Mouse (Mus musculus): ENCODE data around the gene Slc25a19. TPM values are rescaled to one million over a fixed set of nuclear protein-coding genes. Genes with fewer than 3 reads are reported as not detected.

The Slc25a19 gene
- polyA plus RNA-seq (2015; fragmentation: Nextera tagmentation; extraction: Ambion mirVana): 22.1 and 22.7 TPM in 2 replicates

DNA sequence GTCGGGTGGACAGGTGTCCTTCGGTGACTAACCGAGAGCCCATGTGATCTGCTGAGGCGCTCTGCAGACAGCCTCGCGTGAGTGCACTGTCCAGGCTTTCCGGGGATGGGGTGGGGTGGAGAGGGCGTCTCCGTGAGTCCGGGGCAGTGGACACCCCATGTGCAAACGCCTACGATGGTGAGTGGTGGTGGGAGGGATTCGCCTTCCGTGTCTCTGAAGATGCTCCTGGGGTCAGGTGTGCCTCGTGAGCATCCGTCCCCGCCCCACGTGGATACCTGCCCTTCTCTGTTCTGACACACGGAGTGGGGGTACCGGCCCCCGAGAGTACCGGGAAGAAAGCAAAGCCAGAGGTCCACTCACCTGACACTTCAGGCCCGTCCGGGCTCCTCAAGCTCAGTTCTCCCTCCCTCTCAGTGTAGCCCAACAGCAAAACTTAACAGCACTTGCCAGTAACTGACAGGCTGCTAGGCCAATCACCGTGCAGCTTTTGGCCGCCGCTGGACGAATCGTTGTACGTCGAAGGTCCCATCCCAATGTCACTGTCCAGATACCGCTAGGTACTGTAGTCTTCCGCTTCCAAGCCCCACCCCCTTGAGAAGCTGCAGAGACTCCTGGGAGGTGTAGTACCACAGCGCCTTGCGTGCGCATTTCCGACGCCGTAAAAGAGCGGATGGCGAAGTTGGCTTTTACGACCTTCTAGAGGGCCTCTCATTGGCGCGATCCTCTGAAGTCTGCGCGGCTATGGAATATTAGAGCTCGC is at the start of gene Slc25a19:
TSS of gene Slc25a19 (minus strand) at position 591 of the 760 bp plus-strand sequence.
- H3K4me2 ChIP-seq (ENCODE audit: low read depth, low read length): peak within 1 kb of the TSS; percentile 91
- H3K9ac ChIP-seq (ENCODE audit: low read length): peak within 1 kb of the TSS; percentile 79
- no peaks in the 10 kb centered on the region for H3K36me3 ChIP-seq (ENCODE audit: control insufficient read depth, insufficient read depth, low read length)
- peak; percentile 98 for ATAC-seq (ENCODE audit: insufficient read depth, low FRiP score)
- peak within 1 kb of the TSS; percentile 75 for H3K4me3 ChIP-seq (replicated peaks; ENCODE audit: low read length)
- no peaks in the 10 kb centered on the region for H3K9me3 ChIP-seq (replicated peaks; ENCODE audit: control insufficient read depth, low read length)
- peak within 1 kb of the TSS; percentile 34 for H3K27ac ChIP-seq (ENCODE audit: low read length)
- H3K4me1 ChIP-seq (ENCODE audit: control insufficient read depth, insufficient read depth, low read length): peaks cover 6% of the 10 kb centered on the region
- 0% methylated on average over 47 of the region's 47 CpGs for WGBS
- no peaks in the 10 kb centered on the region for H3K27me3 ChIP-seq (ENCODE audit: control insufficient read depth, insufficient read depth, low read length)

DNA sequence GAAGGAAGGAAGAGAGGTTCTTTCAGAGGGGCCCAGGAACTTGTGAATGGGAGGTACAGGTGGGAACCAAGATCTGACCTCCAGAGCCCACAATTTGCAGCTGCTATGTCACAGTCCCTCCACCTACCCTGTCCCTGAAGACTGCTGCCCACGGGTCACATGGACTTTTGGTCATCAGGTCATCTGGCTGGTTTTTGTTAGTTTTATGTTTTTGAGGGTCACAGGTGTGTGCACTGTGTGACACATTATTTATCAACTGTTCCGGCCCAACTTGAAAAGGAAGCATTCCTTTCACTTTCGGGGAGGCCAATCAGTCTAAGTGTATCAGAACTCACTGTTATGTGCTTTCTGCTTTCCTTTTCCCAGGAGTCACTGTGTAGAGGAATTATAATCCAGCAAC is 49.4 kb upstream of the Slc25a19 start:
- H3K27ac ChIP-seq (ENCODE audit: low read length): no peak overlapping the region
- no peak for ATAC-seq (ENCODE audit: insufficient read depth, low FRiP score)
- no peak overlapping the region for H3K4me2 ChIP-seq (ENCODE audit: low read depth, low read length)
- H3K36me3 ChIP-seq (ENCODE audit: control insufficient read depth, insufficient read depth, low read length): 0 out of 2 replicates have a peak, but pooled peaks cover 6% of the 10 kb centered on the region
- 62% methylated on average over 3 of the region's 3 CpGs for WGBS
- H3K27me3 ChIP-seq (ENCODE audit: control insufficient read depth, insufficient read depth, low read length): no peaks in the 10 kb centered on the region
- H3K4me1 ChIP-seq (ENCODE audit: control insufficient read depth, insufficient read depth, low read length): peaks cover 4% of the 10 kb centered on the region; the same call in 1 of the 2 replicates
- H3K9ac ChIP-seq (ENCODE audit: low read length): no peak overlapping the region
- no peak overlapping the region for H3K4me3 ChIP-seq (replicated peaks; ENCODE audit: low read length)
- no peaks in the 10 kb centered on the region for H3K9me3 ChIP-seq (replicated peaks; ENCODE audit: control insufficient read depth, low read length)

- no peak overlapping the region for H3K4me3 ChIP-seq (replicated peaks; ENCODE audit: low read length)
- H3K4me2 ChIP-seq (ENCODE audit: low read depth, low read length): no peak overlapping the region
- no peak for ATAC-seq (ENCODE audit: insufficient read depth, low FRiP score)
- H3K27ac ChIP-seq (ENCODE audit: low read length): no peak overlapping the region
- no peaks in the 10 kb centered on the region for H3K9me3 ChIP-seq (replicated peaks; ENCODE audit: control insufficient read depth, low read length)
- H3K27me3 ChIP-seq (ENCODE audit: control insufficient read depth, insufficient read depth, low read length): no peaks in the 10 kb centered on the region
- 0 out of 2 replicates have a peak, but pooled peaks cover 6% of the 10 kb centered on the region for H3K36me3 ChIP-seq (ENCODE audit: control insufficient read depth, insufficient read depth, low read length)
- H3K9ac ChIP-seq (ENCODE audit: low read length): no peak overlapping the region
- H3K4me1 ChIP-seq (ENCODE audit: control insufficient read depth, insufficient read depth, low read length): peaks cover 4% of the 10 kb centered on the region; the same call in 1 of the 2 replicates
- 83% methylated on average over 8 of the region's 8 CpGs for WGBS
Observed at GRCm38 (mm10) chr11:115676738-115677137, 48.6 kb upstream of the Slc25a19 start.

DNA sequence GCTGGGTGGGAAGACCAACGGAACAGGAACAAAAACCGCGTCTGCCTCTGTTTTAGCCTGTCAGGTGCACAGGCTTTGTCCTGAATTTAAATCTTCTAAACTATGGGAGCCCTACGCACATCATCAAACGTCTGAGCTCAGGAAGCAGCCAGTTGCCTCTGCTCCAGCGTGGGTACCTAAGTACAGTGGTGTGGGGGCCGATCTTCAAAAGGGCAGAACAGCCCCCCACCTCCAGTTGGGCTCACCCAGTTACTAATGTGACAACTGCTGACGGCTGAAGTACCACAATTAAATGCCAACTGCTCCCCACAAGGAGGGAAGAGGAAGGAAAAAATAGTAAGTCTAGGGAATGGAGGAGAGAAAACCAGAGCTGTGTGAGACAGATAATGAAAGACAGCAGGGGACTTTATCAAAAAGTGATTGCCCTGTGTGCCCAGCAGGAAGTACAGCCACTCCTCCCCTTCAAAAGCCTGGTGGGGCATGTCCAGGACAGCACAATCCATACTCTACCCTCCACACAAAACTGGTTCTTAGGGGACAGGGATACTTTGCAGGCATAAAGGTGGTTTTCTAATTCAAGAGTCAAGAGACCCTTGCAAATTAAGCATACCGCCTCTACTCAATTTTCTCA is 46.3 kb upstream of the Slc25a19 start:
- peaks cover 11% of the 10 kb centered on the region for H3K4me1 ChIP-seq (ENCODE audit: control insufficient read depth, insufficient read depth, low read length)
- H3K9me3 ChIP-seq (replicated peaks; ENCODE audit: control insufficient read depth, low read length): no peaks in the 10 kb centered on the region
- no peak overlapping the region for H3K4me3 ChIP-seq (replicated peaks; ENCODE audit: low read length)
- H3K9ac ChIP-seq (ENCODE audit: low read length): no peak overlapping the region
- 0 out of 2 replicates have a peak, but pooled peaks cover 6% of the 10 kb centered on the region for H3K36me3 ChIP-seq (ENCODE audit: control insufficient read depth, insufficient read depth, low read length)
- no peaks in the 10 kb centered on the region for H3K27me3 ChIP-seq (ENCODE audit: control insufficient read depth, insufficient read depth, low read length)
- H3K27ac ChIP-seq (ENCODE audit: low read length): no peak overlapping the region
- no peak for ATAC-seq (ENCODE audit: insufficient read depth, low FRiP score)
- 74% methylated on average over 9 of the region's 9 CpGs for WGBS
- H3K4me2 ChIP-seq (ENCODE audit: low read depth, low read length): no peak overlapping the region

DNA sequence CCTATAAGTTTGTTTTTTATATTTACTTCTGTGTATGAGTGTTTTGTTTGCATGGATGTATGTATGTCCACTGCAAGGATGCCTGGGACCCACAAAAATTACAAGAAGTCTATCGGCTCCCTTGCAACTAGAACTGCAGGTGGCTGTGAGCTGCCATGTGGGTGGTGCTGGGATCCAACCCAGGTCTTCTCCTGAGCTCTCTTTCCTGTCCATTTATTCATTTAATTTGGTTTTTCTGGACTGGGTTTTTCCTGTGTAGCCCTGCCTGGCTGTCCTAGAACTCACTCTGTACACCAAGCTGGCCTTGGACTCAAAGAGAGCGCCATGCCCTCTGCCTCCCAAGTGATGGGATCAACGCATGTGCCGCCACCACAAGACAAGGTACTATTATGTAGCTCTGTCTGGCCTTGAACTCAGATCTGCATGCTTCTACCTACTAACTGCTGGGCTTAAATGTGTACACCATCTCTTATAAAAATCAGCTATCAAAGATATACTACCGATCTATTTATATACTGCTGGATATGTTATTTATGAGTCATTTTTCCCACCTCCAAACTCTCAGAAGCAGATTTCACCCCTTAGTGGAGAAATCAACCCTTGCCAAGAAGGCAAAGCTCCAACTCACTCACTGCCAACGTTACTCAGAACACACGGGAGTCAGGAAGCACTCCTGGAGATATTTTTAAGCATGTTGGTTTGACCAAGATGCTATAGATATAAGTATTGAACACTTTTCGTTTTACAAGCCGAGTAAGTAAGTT is 45.6 kb upstream of the Slc25a19 start:
- 0 out of 2 replicates have a peak, but pooled peaks cover 4% of the 10 kb centered on the region for H3K36me3 ChIP-seq (ENCODE audit: control insufficient read depth, insufficient read depth, low read length)
- H3K9ac ChIP-seq (ENCODE audit: low read length): no peak overlapping the region
- no peaks in the 10 kb centered on the region for H3K9me3 ChIP-seq (replicated peaks; ENCODE audit: control insufficient read depth, low read length)
- H3K4me1 ChIP-seq (ENCODE audit: control insufficient read depth, insufficient read depth, low read length): peaks cover 11% of the 10 kb centered on the region
- H3K4me2 ChIP-seq (ENCODE audit: low read depth, low read length): no peak overlapping the region
- ATAC-seq (ENCODE audit: insufficient read depth, low FRiP score): no peak
- 78% methylated on average over 9 of the region's 9 CpGs for WGBS
- no peak overlapping the region for H3K4me3 ChIP-seq (replicated peaks; ENCODE audit: low read length)
- H3K27ac ChIP-seq (ENCODE audit: low read length): no peak overlapping the region
- no peaks in the 10 kb centered on the region for H3K27me3 ChIP-seq (ENCODE audit: control insufficient read depth, insufficient read depth, low read length)

DNA sequence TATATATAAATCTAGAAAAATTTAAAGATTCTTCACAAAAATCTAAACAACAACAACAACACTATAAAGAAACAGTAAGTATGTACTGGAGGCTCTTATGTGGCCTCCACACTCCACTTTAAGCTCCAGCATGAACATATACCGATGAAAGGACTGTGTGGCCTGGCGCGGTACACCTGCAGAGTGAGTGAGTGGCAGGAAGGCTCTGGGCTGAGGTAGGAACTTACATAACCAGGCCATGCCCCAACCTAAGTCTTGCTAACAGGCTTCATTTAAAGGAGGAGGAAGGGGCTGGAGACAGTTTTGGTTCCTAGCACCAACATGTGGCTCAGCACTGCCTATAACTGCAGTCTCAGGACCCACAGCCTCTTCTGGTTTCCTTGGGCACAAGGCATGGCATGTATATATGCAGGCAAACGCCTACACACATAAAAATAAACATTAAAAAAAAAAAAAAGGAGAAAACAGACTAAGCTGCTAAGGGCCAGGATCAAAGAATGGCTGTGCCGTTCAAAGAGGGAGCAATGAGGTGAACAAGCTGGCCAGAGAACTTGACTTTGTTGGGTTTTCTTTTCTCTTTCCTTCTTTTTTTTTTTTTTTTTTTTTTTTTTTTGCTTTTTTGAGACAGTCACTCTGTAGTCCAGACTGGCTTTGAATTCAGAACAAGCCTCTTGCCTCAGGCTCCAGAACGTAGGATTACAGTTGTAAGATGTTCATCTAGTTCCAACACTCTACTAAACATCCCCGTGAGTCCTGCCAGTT is 44.3 kb upstream of the Slc25a19 start:
- Histone ChIP-seq H3K27ac (ENCODE audit: low read length) (no peak overlapping the region), H3K4me1 (ENCODE audit: control insufficient read depth, insufficient read depth, low read length) (peaks cover 11% of the 10 kb centered on the region), H3K36me3 (ENCODE audit: control insufficient read depth, insufficient read depth, low read length) (no peaks in the 10 kb centered on the region), H3K4me2 (ENCODE audit: low read depth, low read length) (no peak overlapping the region), H3K9ac (ENCODE audit: low read length) (no peak overlapping the region), H3K27me3 (ENCODE audit: control insufficient read depth, insufficient read depth, low read length) (no peaks in the 10 kb centered on the region), H3K4me3 (replicated peaks; ENCODE audit: low read length) (no peak overlapping the region), H3K9me3 (replicated peaks; ENCODE audit: control insufficient read depth, low read length) (no peaks in the 10 kb centered on the region)
- WGBS: 78% methylated on average over 7 of the region's 7 CpGs
- ATAC-seq (ENCODE audit: insufficient read depth, low FRiP score): no peak

GRCm38 (mm10) chr11:115670451-115671050 is 42.5 kb upstream of the Slc25a19 start:
- WGBS: 34% methylated on average over 5 of the region's 5 CpGs
- no peak overlapping the region for H3K27ac ChIP-seq (ENCODE audit: low read length)

DNA sequence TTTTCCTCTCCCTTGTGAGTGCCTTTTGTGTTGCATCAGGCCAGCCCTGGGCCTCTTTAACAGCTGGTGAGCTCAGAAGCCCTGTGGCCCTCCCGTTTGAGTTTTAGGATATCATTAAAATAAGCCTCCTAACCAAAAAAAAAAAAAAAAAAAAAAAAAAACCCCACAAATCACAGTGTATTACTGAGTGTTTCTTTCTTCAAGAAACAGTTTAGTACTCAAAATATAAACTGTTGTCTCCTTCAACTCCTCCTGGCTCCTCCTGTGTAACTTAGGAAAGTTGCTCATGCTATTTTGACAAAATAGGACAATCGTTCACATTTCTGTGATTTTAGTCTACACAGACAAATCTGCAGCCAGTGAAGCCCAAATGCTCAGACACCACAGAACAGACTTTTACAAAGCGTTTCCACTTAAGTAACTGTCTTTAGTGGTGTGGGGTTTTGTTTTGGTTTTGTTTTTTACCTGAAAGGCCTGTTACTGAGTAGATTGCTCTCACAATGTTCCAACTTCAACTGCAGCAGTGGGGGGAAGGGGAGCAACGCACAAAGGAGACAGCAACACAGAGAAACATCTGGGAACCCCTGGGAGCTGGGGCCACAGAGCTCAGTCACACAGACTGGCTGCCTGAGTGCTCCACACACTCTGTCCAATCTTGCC is 35.7 kb upstream of the Slc25a19 start:
- WGBS: 78% methylated on average over 4 of the region's 4 CpGs
- Histone ChIP-seq H3K4me1 (ENCODE audit: control insufficient read depth, insufficient read depth, low read length) (no peaks in the 10 kb centered on the region), H3K36me3 (ENCODE audit: control insufficient read depth, insufficient read depth, low read length) (no peaks in the 10 kb centered on the region), H3K27me3 (ENCODE audit: control insufficient read depth, insufficient read depth, low read length) (no peaks in the 10 kb centered on the region), H3K27ac (ENCODE audit: low read length) (no peak overlapping the region), H3K4me2 (ENCODE audit: low read depth, low read length) (no peak overlapping the region), H3K9me3 (replicated peaks; ENCODE audit: control insufficient read depth, low read length) (no peaks in the 10 kb centered on the region), H3K4me3 (replicated peaks; ENCODE audit: low read length) (no peak overlapping the region), H3K9ac (ENCODE audit: low read length) (no peak overlapping the region)
- ATAC-seq (ENCODE audit: insufficient read depth, low FRiP score): no peak

More at GRCm38 (mm10) chr11:115670451-115671050, 42.5 kb upstream of the Slc25a19 start:
- Histone ChIP-seq H3K4me1 (ENCODE audit: control insufficient read depth, insufficient read depth, low read length) (peaks cover 11% of the 10 kb centered on the region), H3K9me3 (replicated peaks; ENCODE audit: control insufficient read depth, low read length) (no peaks in the 10 kb centered on the region), H3K4me2 (ENCODE audit: low read depth, low read length) (no peak overlapping the region), H3K36me3 (ENCODE audit: control insufficient read depth, insufficient read depth, low read length) (no peaks in the 10 kb centered on the region), H3K9ac (ENCODE audit: low read length) (no peak overlapping the region), H3K4me3 (replicated peaks; ENCODE audit: low read length) (no peak overlapping the region), H3K27me3 (ENCODE audit: control insufficient read depth, insufficient read depth, low read length) (no peaks in the 10 kb centered on the region)
- ATAC-seq (ENCODE audit: insufficient read depth, low FRiP score): no peak
